In genomic region chr12:70812822-70813465, GRCm38 (mm10) we compare ENCODE assay signal across 17 mouse cellular contexts. TPM values are rescaled to one million over a fixed set of nuclear protein-coding genes. Genes with fewer than 3 reads are reported as not detected.
DNase-seq lines count a peak whose midpoint lies in the region; ATAC-seq and TF ChIP-seq lines count a peak whose summit lies in the region.
"Had no signal": no experiment of that assay in that cellular context is flagged by ENCODE, and none has a peak within 500 bp of the region (broad histone marks: within the 10 kb centered on the region; RNA-seq: fewer than 3 reads in every experiment).

No protein-coding gene starts in this region.

- no peak for ATAC-seq in limb, embryonic 15.5 days (ENCODE audit: insufficient number of reproducible peaks, low FRiP score, low TSS enrichment, low read depth)
- peak; percentile 21; the same call in 1 of the 2 replicates for ATAC-seq in heart, postnatal 0 days (ENCODE audit: insufficient read depth, low read depth)
- ATAC-seq: activated CD4-positive, CD25-positive, alpha-beta regulatory T cell, adult 4 months; forebrain, embryonic 15.5 days; hindbrain, postnatal 0 days; midbrain, embryonic 13.5 days had no signal

- no peaks in the 10 kb centered on the region for H3K36me3 ChIP-seq in limb, embryonic 15.5 days
- no peaks in the 10 kb centered on the region for H3K36me3 ChIP-seq in limb, embryonic 10.5 days
- H3K36me3 ChIP-seq in heart, postnatal 0 days (replicated peaks; ENCODE audit: control insufficient read depth, insufficient read depth, low read length): no peaks in the 10 kb centered on the region
- H3K36me3 ChIP-seq: embryonic facial prominence, embryonic 10.5 days; forebrain, embryonic 15.5 days; midbrain, embryonic 13.5 days; neural tube, embryonic 15.5 days had no signal

- H3K4me2 ChIP-seq in limb, embryonic 15.5 days: no peak overlapping the region
- no peak overlapping the region for H3K4me2 ChIP-seq in heart, postnatal 0 days (ENCODE audit: low read depth, low read length)
- H3K4me2 ChIP-seq: forebrain, embryonic 15.5 days; midbrain, embryonic 13.5 days; neural tube, embryonic 15.5 days had no signal

- no peak for TF ChIP-seq CTCF in heart, postnatal 0 days (IDR thresholded peaks at IDR 0.05; ENCODE audit: low read depth)

- TF ChIP-seq EP300 in heart, postnatal 0 days (IDR thresholded peaks at IDR 0.05; ENCODE audit: low read depth): no peak

- intact Hi-C loops in heart, postnatal 25 days (cut with DNase I): no loop called here

- no peaks in the 10 kb centered on the region for H3K27me3 ChIP-seq in limb, embryonic 15.5 days
- H3K27me3 ChIP-seq in limb, embryonic 10.5 days (ENCODE audit: low read depth, poor library complexity, severe bottlenecking): no peaks in the 10 kb centered on the region
- H3K27me3 ChIP-seq in heart, postnatal 0 days (ENCODE audit: control insufficient read depth, insufficient read depth, low read length): no peaks in the 10 kb centered on the region
- H3K27me3 ChIP-seq: forebrain, embryonic 15.5 days; midbrain, embryonic 13.5 days; neural tube, embryonic 15.5 days had no signal

- no peaks in the 10 kb centered on the region for H3K9me3 ChIP-seq in limb, embryonic 15.5 days
- no peaks in the 10 kb centered on the region for H3K9me3 ChIP-seq in limb, embryonic 10.5 days (replicated peaks)
- no peaks in the 10 kb centered on the region for H3K9me3 ChIP-seq in heart, postnatal 0 days (replicated peaks; ENCODE audit: control insufficient read depth, low read length)
- H3K9me3 ChIP-seq: embryonic facial prominence, embryonic 10.5 days; forebrain, embryonic 15.5 days; midbrain, embryonic 13.5 days; neural tube, embryonic 15.5 days had no signal

- WGBS in limb, embryonic 15.5 days: 21% methylated on average over 3 of the region's 3 CpGs
- WGBS in limb, embryonic 10.5 days: 25% methylated on average over 3 of the region's 3 CpGs
- 24% methylated on average over 3 of the region's 3 CpGs for WGBS in heart, postnatal 0 days

- 0 out of 2 replicates have a peak, but pooled peaks cover 8% of the 10 kb centered on the region for H3K4me1 ChIP-seq in limb, embryonic 15.5 days
- peaks cover 6% of the 10 kb centered on the region; the same call in 1 of the 2 replicates for H3K4me1 ChIP-seq in limb, embryonic 10.5 days
- H3K4me1 ChIP-seq in heart, postnatal 0 days (ENCODE audit: control insufficient read depth, insufficient read depth): peaks cover 12% of the 10 kb centered on the region
- H3K4me1 ChIP-seq: forebrain, embryonic 15.5 days; midbrain, embryonic 13.5 days; neural tube, embryonic 15.5 days had no signal

- DNase-seq in heart, adult 11 months: peak; percentile 88
- DNase-seq in heart, postnatal 25 days (ENCODE audit: low spot score): no peak
- no peak for DNase-seq in limb, embryonic 10.5 days (ENCODE audit: low spot score)
- no peak for DNase-seq in heart, postnatal 0 days (ENCODE audit: low spot score)
- peak; percentile 63 for DNase-seq in lung, postnatal 36 days
- DNase-seq in layer of hippocampus, postnatal 25 days (ENCODE audit: extremely low spot score in 1 of 2, low spot score in 1 of 2): no peak
- no peak for DNase-seq in spleen, postnatal 10 days (ENCODE audit: low spot score in 2 of 2)
- DNase-seq: adrenal gland, postnatal 25 days; retina, postnatal 1 day; right cerebral cortex, postnatal 4 days had no signal

- H3K27ac ChIP-seq in limb, embryonic 15.5 days: peak overlapping the region; percentile 7; the same call in 1 of the 2 replicates
- H3K27ac ChIP-seq in limb, embryonic 10.5 days: no peak overlapping the region
- peak overlapping the region; percentile 78 for H3K27ac ChIP-seq in heart, postnatal 0 days (ENCODE audit: low read depth)
- H3K27ac ChIP-seq: embryonic facial prominence, embryonic 10.5 days; forebrain, embryonic 15.5 days; hindbrain, postnatal 0 days; midbrain, embryonic 13.5 days; neural tube, embryonic 15.5 days had no signal

- H3K9ac ChIP-seq in limb, embryonic 15.5 days: no peak overlapping the region
- no peak overlapping the region for H3K9ac ChIP-seq in heart, postnatal 0 days (replicated peaks; ENCODE audit: low read depth, low read length)
- H3K9ac ChIP-seq: forebrain, embryonic 15.5 days; midbrain, embryonic 13.5 days; neural tube, embryonic 15.5 days had no signal

- no peak overlapping the region for H3K4me3 ChIP-seq in limb, embryonic 15.5 days
- H3K4me3 ChIP-seq in limb, embryonic 10.5 days: no peak overlapping the region
- H3K4me3 ChIP-seq in heart, postnatal 0 days (ENCODE audit: low read depth, low read length): no peak overlapping the region
- H3K4me3 ChIP-seq: embryonic facial prominence, embryonic 10.5 days; forebrain, embryonic 15.5 days; midbrain, embryonic 13.5 days; neural tube, embryonic 15.5 days had no signal

RNA-seq across cellular contexts. Expression of gene Frmd6, which starts 12.4 kb away (rescaled TPM):
- 10 to 100 TPM; 38.5 to 43.3 TPM for total RNA-seq in heart, postnatal 25 days (2021)
- 70.7 and 71.1 TPM in 2 replicates for polyA plus RNA-seq in limb, embryonic 15.5 days (2015; fragmentation: Nextera tagmentation; extraction: Ambion mirVana)
- 47.9 and 55.6 TPM in 2 replicates for polyA plus RNA-seq in limb, embryonic 10.5 days (2016; fragmentation: Nextera tagmentation; extraction: Ambion mirVana)
- total RNA-seq in heart, postnatal 0 days (2014; rRNA removed; ENCODE audit: low replicate concordance): 22.6 and 29.2 TPM in 2 replicates
- 17.4 and 17.9 TPM in 2 replicates for polyA plus RNA-seq in heart, postnatal 0 days (2015; fragmentation: Nextera tagmentation; extraction: Ambion mirVana)
- total RNA-seq in layer of hippocampus, postnatal 25 days (2021): 10 to 100 TPM; 15.4 to 16.8 TPM

Comparison
In these comparisons a context has a peak if more than half of its experiments do, and no peak if none do; other contexts are left out.
1. DNase-seq: peak in heart, adult 11 months (single experiment) and lung, postnatal 36 days (single experiment); none in heart, postnatal 25 days (single experiment), limb, embryonic 10.5 days (single experiment), heart, postnatal 0 days (single experiment), layer of hippocampus, postnatal 25 days (0 of 2) and spleen, postnatal 10 days (0 of 2).